ENCODE assay signal across 7 mouse cellular contexts in genomic region chr16:33934701-33935406, GRCm38 (mm10). TPM values are rescaled to one million over a fixed set of nuclear protein-coding genes. Genes with fewer than 3 reads are reported as not detected.
DNase-seq lines count a peak whose midpoint lies in the region; ATAC-seq and TF ChIP-seq lines count a peak whose summit lies in the region.

No protein-coding gene starts in this region.

- no peak for DNase-seq in liver, embryonic 11.5 days (ENCODE audit: low spot score)
- DNase-seq in liver = no peak
- DNase-seq in kidney, adult 11 months = peak; percentile 66
- peak; percentile 86 for DNase-seq in limb, embryonic 14.5 days (ENCODE audit: low spot score)
- peak; percentile 54 for DNase-seq in stomach, postnatal 0 days (ENCODE audit: low spot score)

- no peak for ATAC-seq in liver, embryonic 11.5 days (replicated peaks; ENCODE audit: low FRiP score)
- peak; percentile 82 for ATAC-seq in forebrain, embryonic 16.5 days
- ATAC-seq in limb, embryonic 14.5 days (ENCODE audit: low FRiP score, low read depth) = no peak; the same call in 1 of the 2 replicates
- no peak for ATAC-seq in stomach, postnatal 0 days (ENCODE audit: low FRiP score, low TSS enrichment)
- ATAC-seq in megakaryocyte progenitor cell, adult 5-6 weeks (replicated peaks; ENCODE audit: poor library complexity) = no peak

- peaks cover 16% of the 10 kb centered on the region for H3K4me1 ChIP-seq in liver, embryonic 11.5 days (replicated peaks; ENCODE audit: control insufficient read depth, insufficient read depth, low read length)
- peaks cover 13% of the 10 kb centered on the region for H3K4me1 ChIP-seq in forebrain, embryonic 16.5 days (replicated peaks; ENCODE audit: control insufficient read depth, insufficient read depth, low read length)
- H3K4me1 ChIP-seq in limb, embryonic 14.5 days (ENCODE audit: control insufficient read depth, insufficient read depth, low read length) = peaks cover 27% of the 10 kb centered on the region
- H3K4me1 ChIP-seq in stomach, postnatal 0 days (replicated peaks; ENCODE audit: control insufficient read depth, insufficient read depth) = peaks cover 10% of the 10 kb centered on the region

- H3K27me3 ChIP-seq in liver, embryonic 11.5 days (replicated peaks; ENCODE audit: control insufficient read depth, insufficient read depth, low read length) = no peaks in the 10 kb centered on the region
- H3K27me3 ChIP-seq in forebrain, embryonic 16.5 days (replicated peaks; ENCODE audit: control insufficient read depth, insufficient read depth, low read length) = no peaks in the 10 kb centered on the region; the same call in 1 of the 2 replicates
- no peaks in the 10 kb centered on the region for H3K27me3 ChIP-seq in limb, embryonic 14.5 days (ENCODE audit: control insufficient read depth, insufficient read depth, low read length)
- no peaks in the 10 kb centered on the region for H3K27me3 ChIP-seq in stomach, postnatal 0 days (ENCODE audit: control insufficient read depth, insufficient read depth, low read length)

- no peak overlapping the region for H3K9ac ChIP-seq in liver, embryonic 11.5 days (ENCODE audit: low read depth, low read length)
- H3K9ac ChIP-seq in forebrain, embryonic 16.5 days (replicated peaks; ENCODE audit: low read depth, low read length) = no peak overlapping the region
- H3K9ac ChIP-seq in limb, embryonic 14.5 days (ENCODE audit: low read depth, low read length, severe bottlenecking) = no peak overlapping the region
- H3K9ac ChIP-seq in stomach, postnatal 0 days (ENCODE audit: low read length) = no peak overlapping the region

- TF ChIP-seq EP300 in stomach, postnatal 0 days (optimal IDR thresholded peaks at IDR 0.05) = no peak

- H3K27ac ChIP-seq in liver, embryonic 11.5 days (ENCODE audit: low read depth, low read length) = peak overlapping the region; percentile 26; the same call in 1 of the 2 replicates
- peak overlapping the region; percentile 69 for H3K27ac ChIP-seq in forebrain, embryonic 16.5 days (ENCODE audit: low read length)
- H3K27ac ChIP-seq in limb, embryonic 14.5 days (replicated peaks; ENCODE audit: low read depth, low read length) = peak overlapping the region; percentile 59
- H3K27ac ChIP-seq in stomach, postnatal 0 days (replicated peaks) = 0 out of 2 replicates have a peak overlapping the region, but pooled peaks have one; percentile 35

- H3K4me2 ChIP-seq in liver, embryonic 11.5 days = no peak overlapping the region
- H3K4me2 ChIP-seq in forebrain, embryonic 16.5 days (ENCODE audit: low read length) = no peak overlapping the region
- H3K4me2 ChIP-seq in limb, embryonic 14.5 days (replicated peaks; ENCODE audit: low read depth, low read length, severe bottlenecking) = no peak overlapping the region
- no peak overlapping the region for H3K4me2 ChIP-seq in stomach, postnatal 0 days (replicated peaks; ENCODE audit: low read depth)

- WGBS in liver, embryonic 11.5 days = 63% methylated on average over 5 of the region's 5 CpGs
- 23% methylated on average over 5 of the region's 5 CpGs for WGBS in forebrain, embryonic 16.5 days
- WGBS in limb, embryonic 14.5 days = 43% methylated on average over 5 of the region's 5 CpGs
- WGBS in stomach, postnatal 0 days = 37% methylated on average over 5 of the region's 5 CpGs

- H3K4me3 ChIP-seq in liver, embryonic 11.5 days (ENCODE audit: low read depth, low read length) = no peak overlapping the region
- no peak overlapping the region for H3K4me3 ChIP-seq in forebrain, embryonic 16.5 days (replicated peaks; ENCODE audit: low read length)
- H3K4me3 ChIP-seq in limb, embryonic 14.5 days (replicated peaks; ENCODE audit: low read length) = no peak overlapping the region
- H3K4me3 ChIP-seq in stomach, postnatal 0 days (ENCODE audit: low read depth, low read length) = no peak overlapping the region

- TF ChIP-seq CTCF in stomach, postnatal 0 days (IDR thresholded peaks at IDR 0.05; ENCODE audit: low read depth) = no peak

- H3K9me3 ChIP-seq in liver, embryonic 11.5 days (ENCODE audit: control insufficient read depth, low read length) = no peaks in the 10 kb centered on the region
- H3K9me3 ChIP-seq in forebrain, embryonic 16.5 days (ENCODE audit: control insufficient read depth, low read length) = no peaks in the 10 kb centered on the region
- H3K9me3 ChIP-seq in limb, embryonic 14.5 days (ENCODE audit: control insufficient read depth, low read length) = no peaks in the 10 kb centered on the region
- no peaks in the 10 kb centered on the region for H3K9me3 ChIP-seq in stomach, postnatal 0 days (ENCODE audit: control insufficient read depth, low read length)

- TF ChIP-seq POLR2A in limb, embryonic 14.5 days (IDR thresholded peaks at IDR 0.05; ENCODE audit: borderline replicate concordance, extremely low read depth, insufficient read depth, insufficient read length) = no peak

- no peaks in the 10 kb centered on the region for H3K36me3 ChIP-seq in liver, embryonic 11.5 days (ENCODE audit: control insufficient read depth, insufficient read depth, low read length)
- no peaks in the 10 kb centered on the region for H3K36me3 ChIP-seq in forebrain, embryonic 16.5 days (ENCODE audit: control insufficient read depth, insufficient read depth)
- H3K36me3 ChIP-seq in limb, embryonic 14.5 days (ENCODE audit: control insufficient read depth, insufficient read depth, low read length) = 0 out of 2 replicates have a peak, but pooled peaks cover 6% of the 10 kb centered on the region
- H3K36me3 ChIP-seq in stomach, postnatal 0 days (ENCODE audit: control insufficient read depth, insufficient read depth, low read length) = no peaks in the 10 kb centered on the region

RNA-seq across cellular contexts. Expression of gene Umps, which starts 32.0 kb away (rescaled TPM):
- polyA plus RNA-seq in liver, embryonic 11.5 days (2014; fragmentation: Nextera tagmentation; extraction: Ambion mirVana) = 104 and 110 TPM in 2 replicates
- polyA plus RNA-seq in forebrain, embryonic 16.5 days (2015; fragmentation: Nextera tagmentation; extraction: Ambion mirVana) = 30.9 and 32.6 TPM in 2 replicates
- polyA plus RNA-seq in limb, embryonic 14.5 days (2012; rRNA removed) = 25.8 and 31.7 TPM in 2 replicates
- polyA plus RNA-seq in limb, embryonic 14.5 days (2014; fragmentation: Nextera tagmentation; extraction: Ambion mirVana) = 50.6 and 52.6 TPM in 2 replicates
- 24.0 and 26.4 TPM in 2 replicates for polyA plus RNA-seq in stomach, postnatal 0 days (2015; fragmentation: Nextera tagmentation; extraction: Ambion mirVana)
- total RNA-seq in megakaryocyte progenitor cell, adult 5-6 weeks (2015) = 61.6 and 61.9 TPM in 2 replicates
- 111 and 113 TPM in 2 replicates for total RNA-seq in megakaryocyte progenitor cell, adult 5-6 weeks (2017)

Comparison
In these comparisons a context has a peak if more than half of its experiments do, and no peak if none do; other contexts are left out.
1. DNase-seq: peak in kidney, adult 11 months (single experiment), limb, embryonic 14.5 days (single experiment) and stomach, postnatal 0 days (single experiment); none in liver, embryonic 11.5 days (single experiment) and liver (single experiment).
2. Peak in every context shown above with its lines, with median percentiles within 50 percentile points of each other: H3K27ac ChIP-seq.